Mouse (Mus musculus): Measurements from ENCODE around the gene Xirp2. TPM values are rescaled to one million over a fixed set of nuclear protein-coding genes. Genes with fewer than 3 reads are reported as not detected.

Gene Xirp2
- polyA plus RNA-seq (2014; fragmentation: Illumina TruSeq; extraction: RNeasy Lipid Tissue Mini Kit (QIAGEN cat#74804); ENCODE audit: insufficient read depth, low read depth, low replicate concordance), result 0.27 TPM

DNA sequence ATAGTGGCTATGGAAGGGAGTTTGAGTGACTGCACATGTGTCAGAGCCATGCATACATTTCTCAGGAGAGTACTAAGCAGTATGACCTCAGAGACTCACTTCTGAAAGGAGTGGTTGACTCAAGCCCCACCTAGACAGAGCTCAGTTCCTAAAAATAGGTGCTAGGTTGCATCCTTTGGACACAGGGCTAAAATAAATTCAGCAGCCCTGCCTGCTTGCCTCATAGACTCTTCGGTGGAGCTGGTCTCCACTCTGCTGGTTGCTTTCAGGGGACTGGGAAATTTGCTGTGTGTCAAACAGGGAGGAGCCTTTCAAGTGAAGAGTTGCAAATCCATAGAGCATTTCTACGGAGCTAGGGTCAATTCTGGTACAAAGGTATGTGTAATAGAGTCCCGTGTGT is at the start of gene Xirp2:
TSS of gene Xirp2 (plus strand) at position 223 of the 400 bp plus-strand sequence.

DNA sequence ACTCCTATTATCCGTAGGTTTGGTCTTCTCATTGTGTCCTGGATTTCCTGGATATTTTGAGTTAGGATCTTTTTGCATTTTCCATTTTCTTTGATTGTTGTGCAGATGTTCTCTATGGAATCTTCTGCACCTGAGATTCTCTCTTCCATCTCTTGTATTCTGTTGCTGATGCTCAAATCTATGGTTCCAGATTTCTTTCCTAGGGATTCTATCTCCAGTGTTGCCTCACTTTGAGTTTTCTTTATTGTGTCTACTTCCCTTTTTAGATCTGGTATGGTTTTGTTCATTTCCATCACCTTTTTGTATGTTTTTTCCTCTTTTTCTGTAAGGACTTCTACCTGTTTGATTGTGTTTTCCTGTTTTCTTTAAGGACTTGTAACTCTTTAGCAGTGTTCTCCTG is 32.4 kb upstream of the Xirp2 start, which contains the start of gene Gm21830:
TSS of gene Gm21830 (plus strand) at position 301 of the 400 bp plus-strand sequence.

DNA sequence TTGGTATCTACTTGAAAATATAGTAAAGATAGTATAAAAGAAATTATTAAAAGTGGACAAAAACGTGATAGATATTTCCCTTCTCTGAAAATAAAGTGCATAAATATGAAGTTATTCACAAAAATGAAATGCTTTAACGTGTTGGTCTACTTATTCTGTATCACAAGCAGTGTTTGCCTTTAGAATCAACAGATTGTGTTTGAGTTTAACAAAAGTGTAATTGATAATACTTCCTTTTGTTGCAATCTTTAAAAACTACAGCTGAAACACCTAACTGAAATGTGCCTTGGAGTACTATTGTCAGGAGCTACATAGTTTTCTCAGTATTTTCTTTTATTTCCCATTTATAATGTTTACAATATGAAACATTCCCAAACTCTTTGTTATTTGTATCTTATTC is 12.7 kb upstream of the Xirp2 start, which contains the start of gene Gm26727:
TSS of gene Gm26727 (minus strand) at position 101 of the 400 bp plus-strand sequence.

DNA sequence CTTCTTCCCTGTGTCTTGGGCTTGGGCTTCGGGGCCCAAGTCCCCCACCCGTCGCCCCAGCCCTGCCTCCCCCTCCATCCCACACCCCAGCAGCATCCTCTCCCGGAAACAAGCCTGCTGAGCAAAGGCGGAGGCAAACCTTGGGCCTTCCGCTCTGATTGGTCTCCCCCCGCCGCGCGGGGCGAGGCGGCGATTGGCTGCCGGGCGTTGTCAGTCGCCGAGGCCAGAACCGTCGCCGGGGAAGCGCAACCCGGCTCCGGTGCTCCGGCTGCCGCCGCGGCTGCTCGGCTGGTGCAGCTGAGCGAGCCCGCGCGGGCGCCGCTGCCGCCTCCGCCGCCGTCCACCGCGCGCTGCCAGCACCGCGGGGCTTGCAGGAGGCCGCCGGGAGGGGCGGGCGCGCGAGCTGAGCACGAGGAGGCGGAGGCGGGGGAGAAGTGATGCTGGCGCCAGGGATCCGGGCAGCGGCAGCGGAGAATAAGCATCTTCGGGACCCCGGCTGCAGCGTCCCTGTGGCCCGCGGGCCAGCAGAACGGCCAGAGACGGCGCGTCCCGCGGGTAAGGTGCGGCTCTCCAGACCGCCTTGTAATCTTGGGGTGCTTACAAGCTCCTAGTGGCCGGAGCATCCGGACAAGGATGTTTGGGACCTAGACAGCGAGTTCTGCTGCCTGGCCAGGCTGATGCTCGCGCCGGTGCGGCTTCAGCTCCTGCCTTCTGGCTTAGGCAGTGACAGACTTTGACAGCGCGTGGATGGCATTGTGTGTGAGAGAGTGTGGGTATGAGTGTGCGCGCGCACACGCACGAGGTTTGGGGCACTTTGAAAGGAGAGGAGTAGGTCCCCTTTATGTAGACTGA is 119.9 kb downstream of the Xirp2 start, which contains the start of gene B3galt1:
TSS of gene B3galt1 (plus strand) at position 392 of the 852 bp plus-strand sequence.

Other genes with a start within 250 kb of the Xirp2 start
- gene Gm21830, start 32.3 kb upstream of the Xirp2 start, polyA plus RNA-seq (2014; fragmentation: Illumina TruSeq; extraction: RNeasy Lipid Tissue Mini Kit (QIAGEN cat#74804); ENCODE audit: insufficient read depth, low read depth, low replicate concordance), result not detected
- not detected for gene Gm26727, start 12.8 kb upstream of the Xirp2 start, polyA plus RNA-seq (2014; fragmentation: Illumina TruSeq; extraction: RNeasy Lipid Tissue Mini Kit (QIAGEN cat#74804); ENCODE audit: insufficient read depth, low read depth, low replicate concordance)
- 0.27 TPM for gene B3galt1, start 119.9 kb downstream of the Xirp2 start, polyA plus RNA-seq (2014; fragmentation: Illumina TruSeq; extraction: RNeasy Lipid Tissue Mini Kit (QIAGEN cat#74804); ENCODE audit: insufficient read depth, low read depth, low replicate concordance)

Data from lung, adult 10 weeks (tissue).